Mouse (Mus musculus) CH12.LX (cell line): ENCODE data around the gene Gm10203. TPM values are rescaled to one million over a fixed set of nuclear protein-coding genes. Genes with fewer than 3 reads are reported as not detected.

Experiments
- DNase-seq: peaks from one replicate; pipeline ENCODE4 v3.0.0-alpha.2; 2013; ENCODE audit errors: extremely low read depth
- H3K27ac ChIP-seq: 2 replicates; pipeline ENCODE4 v1.5.1; 2012; ENCODE audit warnings: low read depth, mild to moderate bottlenecking, control low read depth, moderate library complexity; ENCODE audit not compliant: insufficient read depth
- H3K27me3 ChIP-seq: replicated peaks from 2 replicates; pipeline ENCODE3; 2012; ENCODE audit warnings: inconsistent platforms
- H3K36me3 ChIP-seq, 2 experiments: replicated peaks in 1 of 2; 2 replicates each; pipeline versions ENCODE3 to v1.6.1; 2012; ENCODE audit warnings: inconsistent platforms in 1 of 2, low read length in 1 of 2, mild to moderate bottlenecking in 1 of 2, mixed read lengths in 1 of 2, moderate library complexity in 1 of 2; ENCODE audit not compliant: control insufficient read depth in 1 of 2, insufficient read depth in 1 of 2
- H3K4me1 ChIP-seq, 2 experiments: 2 replicates each; pipeline ENCODE4 v1.6.1; 2012; ENCODE audit warnings: inconsistent platforms in 1 of 2, moderate library complexity in 1 of 2; ENCODE audit not compliant: insufficient read depth in 2 of 2, control insufficient read depth in 1 of 2
- H3K4me2 ChIP-seq: 2 replicates; pipeline ENCODE4 v1.6.1; 2012; ENCODE audit warnings: low read depth, mild to moderate bottlenecking, control low read depth; ENCODE audit not compliant: poor library complexity, insufficient read depth, severe bottlenecking
- H3K4me3 ChIP-seq, 3 experiments: fragments of 150-350 bp in 1 of 3; sonication (generic) in 1 of 3; replicated peaks in 1 of 3; 2 replicates each; pipeline versions ENCODE3 to v1.5.1; 2011 to 2012; ENCODE audit warnings: low read depth in 2 of 3, low read length in 2 of 3, mild to moderate bottlenecking in 2 of 3, moderate library complexity in 2 of 3, control low read depth in 1 of 3, improper control_type of control experiment in 1 of 3, inconsistent platforms in 1 of 3, mixed read lengths in 1 of 3; ENCODE audit not compliant: poor library complexity in 1 of 3
- H3K79me2 ChIP-seq: replicated peaks from 2 replicates; pipeline ENCODE4 v1.6.1; 2012; ENCODE audit warnings: mild to moderate bottlenecking, moderate library complexity; ENCODE audit not compliant: control insufficient read depth, poor library complexity, insufficient read depth, severe bottlenecking; ENCODE audit errors: extremely low read depth
- H3K9ac ChIP-seq: 2 replicates; pipeline ENCODE4 v1.6.1; 2012; ENCODE audit warnings: low read depth, mild to moderate bottlenecking, control low read depth, moderate library complexity; ENCODE audit not compliant: insufficient read depth
- H3K9me3 ChIP-seq: replicated peaks from 2 replicates; pipeline ENCODE3; 2012; ENCODE audit warnings: low read length, inconsistent platforms, mixed read lengths
- CHD2 ChIP-seq: IDR thresholded peaks from 2 replicates; pipeline ENCODE4 v1.6.1; 2011; ENCODE audit warnings: low read length, improper control_type of control experiment
- GABPA ChIP-seq: IDR thresholded peaks from 2 replicates; pipeline ENCODE4 v1.6.1; 2012; ENCODE audit warnings: low read depth, low read length, improper control_type of control experiment, inconsistent platforms; ENCODE audit not compliant: insufficient replicate concordance
- JUND ChIP-seq: conservative IDR thresholded peaks from 2 replicates; pipeline ENCODE4 v1.6.1; 2011; ENCODE audit warnings: low read depth, low read length, improper control_type of control experiment
- POLR2A ChIP-seq: IDR thresholded peaks from 2 replicates; pipeline ENCODE4 v1.6.1; 2011; ENCODE audit warnings: low read depth, mild to moderate bottlenecking, improper control_type of control experiment, low read length
- RAD21 ChIP-seq: IDR thresholded peaks from 2 replicates; pipeline ENCODE4 v1.6.1; 2011; ENCODE audit warnings: low read depth, mild to moderate bottlenecking, low read length, improper control_type of control experiment, moderate library complexity
- TBP ChIP-seq: conservative IDR thresholded peaks from 2 replicates; pipeline ENCODE4 v1.6.1; 2011; ENCODE audit warnings: low read depth, low read length, improper control_type of control experiment
- ZC3H11A ChIP-seq: IDR thresholded peaks from 2 replicates; pipeline ENCODE4 v1.6.1; 2012; ENCODE audit warnings: low read depth, mild to moderate bottlenecking, inconsistent platforms, low read length, improper control_type of control experiment
- dilution Hi-C: fragments of 300-500 bp; cut with MboI; formaldehyde crosslinking; loops from 2 replicates; pipeline ENCODE4 v1.14.3; 2020; ENCODE audit warnings: low sequenced_read_pairs; ENCODE audit not compliant: extremely low pct_unique_long_range_greater_than_20kb, extremely low pct_ligation_motif_present
- in situ Hi-C: fragments of 300-500 bp; cut with MboI; formaldehyde crosslinking; loops from 3 replicates; pipeline ENCODE4 v1.14.3; 2019; ENCODE audit warnings: low sequenced_read_pairs, low pct_ligation_motif_present, low pct_unique_long_range_greater_than_20kb, mixed read lengths
- polyA plus RNA-seq: library from polyadenylated mRNA; unstranded; fragments of >175 nt; gene quantifications from 2 replicates; pipeline ENCODE4 v1.2.1, GENCODE M21; 2012; ENCODE audit warnings: low read depth; ENCODE audit not compliant: insufficient read length
- total RNA-seq, 2 experiments: library from RNA; depleted of rRNA; stranded (reverse); fragments of 300-350 nt in 1 of 2; fragments of >200 nt in 1 of 2; gene quantifications; 2 replicates each; pipeline ENCODE4 v1.2.3; 2012 to 2014

Gm10203 gene
- total and polyA plus RNA-seq, 3 experiments, result not detected

- dilution Hi-C loops, result no loop called here
- in situ Hi-C loops, result no loop called here
- Histone ChIP-seq H3K4me2 (no peak overlapping the region), H3K27ac (no peak overlapping the region), H3K9me3 (no peaks in the 10 kb centered on the region), H3K36me3 (peaks cover 0 to 35% of the 10 kb centered on the region in 2 experiments), H3K9ac (no peak overlapping the region), H3K4me1 (peaks cover 8 to 17% of the 10 kb centered on the region in 2 experiments; a peak in 3 of 4 replicates), H3K4me3 (no peak overlapping the region), H3K79me2 (0 out of 2 replicates have a peak, but pooled peaks cover 1% of the 10 kb centered on the region), H3K27me3 (no peaks in the 10 kb centered on the region)
- DNase-seq, result no peak
- TF ChIP-seq GABPA, result no peak
Observed at GRCm38 (mm10) chr6:149145143-149145542, 15.2 kb downstream of the Gm10203 start.

GRCm38 (mm10) chr6:149148436-149149229 lies 18.7 kb downstream of the Gm10203 start:
- no peaks in the 10 kb centered on the region for H3K4me1 ChIP-seq
- H3K36me3 ChIP-seq, result peaks cover 3 to 41% of the 10 kb centered on the region in 2 experiments
- no peaks in the 10 kb centered on the region for H3K27me3 ChIP-seq
- dilution Hi-C loops, result no loop called here
- H3K4me3 ChIP-seq, result no peak overlapping the region
- no peak overlapping the region for H3K27ac ChIP-seq
- in situ Hi-C loops, result no loop called here
- H3K79me2 ChIP-seq, result no peaks in the 10 kb centered on the region
- no peak overlapping the region for H3K4me2 ChIP-seq
- DNase-seq, result no peak
- TF ChIP-seq RAD21 (no peak), ZC3H11A (no peak), TBP (no peak), CHD2 (no peak), JUND (no peak), POLR2A (no peak)
- H3K9ac ChIP-seq, result no peak overlapping the region
- H3K9me3 ChIP-seq, result no peaks in the 10 kb centered on the region

- H3K27ac ChIP-seq, result no peak overlapping the region
- H3K4me2 ChIP-seq, result no peak overlapping the region
- no peaks in the 10 kb centered on the region for H3K4me1 ChIP-seq
- H3K9ac ChIP-seq, result no peak overlapping the region
- no peaks in the 10 kb centered on the region for H3K9me3 ChIP-seq
- dilution Hi-C loops (no loop called here), in situ Hi-C loops (no loop called here)
- H3K4me3 ChIP-seq, result no peak overlapping the region
- H3K36me3 ChIP-seq, result peaks cover 3 to 28% of the 10 kb centered on the region in 2 experiments
- no peaks in the 10 kb centered on the region for H3K79me2 ChIP-seq
- no peak for DNase-seq
- no peak for TF ChIP-seq GABPA
- no peak for TF ChIP-seq CHD2
- no peaks in the 10 kb centered on the region for H3K27me3 ChIP-seq
Observed at GRCm38 (mm10) chr6:149152119-149152518, 22.1 kb downstream of the Gm10203 start.
